Mouse (Mus musculus) erythroblast, embryonic 14.5 days (primary cell): ENCODE results near the gene Raly. TPM values are rescaled to one million over a fixed set of nuclear protein-coding genes. Genes with fewer than 3 reads are reported as not detected.

ENCODE experiments used
- H3K27me3 ChIP-seq: 2 replicates; pipeline ENCODE4 v1.6.1; 2012; ENCODE audit warnings: inconsistent platforms; ENCODE audit not compliant: control insufficient read depth
- H3K36me3 ChIP-seq: 2 replicates; pipeline ENCODE4 v1.6.1; 2012; ENCODE audit warnings: mild to moderate bottlenecking, inconsistent platforms; ENCODE audit not compliant: control insufficient read depth
- H3K4me1 ChIP-seq: 2 replicates; pipeline ENCODE4 v1.6.1; 2012; ENCODE audit warnings: inconsistent platforms; ENCODE audit not compliant: control insufficient read depth
- H3K4me3 ChIP-seq: replicated peaks from 2 replicates; pipeline ENCODE3; 2012; ENCODE audit warnings: moderate library complexity, mild to moderate bottlenecking, inconsistent platforms
- H3K9me3 ChIP-seq: 2 replicates; pipeline ENCODE4 v1.6.1; 2012; ENCODE audit warnings: low read length, inconsistent platforms, mixed read lengths; ENCODE audit not compliant: control insufficient read depth
- GATA1 ChIP-seq: IDR thresholded peaks from 2 replicates; pipeline ENCODE4 v1.6.1; 2012; ENCODE audit warnings: low read length, inconsistent platforms, mixed read lengths
- TAL1 ChIP-seq: IDR thresholded peaks from 3 replicates; pipeline ENCODE4 v1.6.1; 2012; ENCODE audit warnings: low read length, inconsistent platforms, mixed read lengths
- polyA plus RNA-seq: library from polyadenylated mRNA; stranded (reverse); fragments of >175 nt; gene quantifications from 2 replicates; pipeline ENCODE4 v1.2.3, GENCODE M21; 2012

The Raly gene
- 135 and 142 TPM in 2 replicates for polyA plus RNA-seq

- peak within 1 kb of the TSS; percentile 98 for H3K4me3 ChIP-seq
- H3K36me3 ChIP-seq, result peaks cover 39% of the 10 kb centered on the region
- TF ChIP-seq TAL1, result no peak
- no peak for TF ChIP-seq GATA1
- H3K27me3 ChIP-seq, result no peaks in the 10 kb centered on the region
- H3K9me3 ChIP-seq, result no peaks in the 10 kb centered on the region
- H3K4me1 ChIP-seq, result peaks cover 80% of the 10 kb centered on the region
Observed at GRCm38 (mm10) chr2:154790656-154791483, at the start of gene Raly, which contains the start of gene a. Gene Raly, plus strand, starts transcription at chr2:154791096. Gene a, plus strand, starts transcription at chr2:154791402.

- H3K9me3 ChIP-seq, result peaks cover 2% of the 10 kb centered on the region; the same call in 1 of the 2 replicates
- no peaks in the 10 kb centered on the region for H3K27me3 ChIP-seq
- H3K4me3 ChIP-seq, result no peak overlapping the region
- H3K36me3 ChIP-seq, result no peaks in the 10 kb centered on the region
- no peaks in the 10 kb centered on the region for H3K4me1 ChIP-seq
- TF ChIP-seq TAL1 (no peak), GATA1 (no peak)
Observed at GRCm38 (mm10) chr2:154742911-154743819, 47.7 kb upstream of the Raly start.

- Histone ChIP-seq H3K4me3 (no peak overlapping the region), H3K36me3 (no peaks in the 10 kb centered on the region), H3K9me3 (peaks cover 7% of the 10 kb centered on the region), H3K4me1 (no peaks in the 10 kb centered on the region), H3K27me3 (no peaks in the 10 kb centered on the region)
- TF ChIP-seq GATA1, result no peak
- no peak for TF ChIP-seq TAL1
Observed at GRCm38 (mm10) chr2:154743915-154744314, 47.0 kb upstream of the Raly start.

DNA sequence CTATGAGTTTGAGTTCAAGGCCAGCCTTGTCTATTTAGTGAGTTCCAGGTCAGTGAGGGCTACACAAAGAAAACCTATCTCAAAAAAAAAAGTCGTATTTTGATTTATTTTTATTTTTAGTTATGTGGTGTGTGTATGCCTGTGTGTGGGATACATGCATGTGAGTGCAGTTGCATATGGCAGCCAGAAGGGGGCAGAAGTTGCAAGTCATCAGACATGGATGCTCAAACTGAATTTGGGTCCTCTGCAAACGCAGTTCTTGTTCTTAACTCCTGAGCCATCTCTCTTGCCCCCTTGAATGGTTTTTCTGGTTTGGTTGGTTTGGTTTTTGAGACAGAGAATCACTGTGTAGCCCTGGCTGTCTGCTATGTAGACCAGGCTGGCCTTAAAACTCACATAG is 42.5 kb upstream of the Raly start:
- H3K4me3 ChIP-seq, result no peak overlapping the region
- no peaks in the 10 kb centered on the region for H3K36me3 ChIP-seq
- TF ChIP-seq TAL1, result no peak
- no peak for TF ChIP-seq GATA1
- peaks cover 7% of the 10 kb centered on the region for H3K9me3 ChIP-seq
- no peaks in the 10 kb centered on the region; the same call in 1 of the 2 replicates for H3K4me1 ChIP-seq
- H3K27me3 ChIP-seq, result no peaks in the 10 kb centered on the region

DNA sequence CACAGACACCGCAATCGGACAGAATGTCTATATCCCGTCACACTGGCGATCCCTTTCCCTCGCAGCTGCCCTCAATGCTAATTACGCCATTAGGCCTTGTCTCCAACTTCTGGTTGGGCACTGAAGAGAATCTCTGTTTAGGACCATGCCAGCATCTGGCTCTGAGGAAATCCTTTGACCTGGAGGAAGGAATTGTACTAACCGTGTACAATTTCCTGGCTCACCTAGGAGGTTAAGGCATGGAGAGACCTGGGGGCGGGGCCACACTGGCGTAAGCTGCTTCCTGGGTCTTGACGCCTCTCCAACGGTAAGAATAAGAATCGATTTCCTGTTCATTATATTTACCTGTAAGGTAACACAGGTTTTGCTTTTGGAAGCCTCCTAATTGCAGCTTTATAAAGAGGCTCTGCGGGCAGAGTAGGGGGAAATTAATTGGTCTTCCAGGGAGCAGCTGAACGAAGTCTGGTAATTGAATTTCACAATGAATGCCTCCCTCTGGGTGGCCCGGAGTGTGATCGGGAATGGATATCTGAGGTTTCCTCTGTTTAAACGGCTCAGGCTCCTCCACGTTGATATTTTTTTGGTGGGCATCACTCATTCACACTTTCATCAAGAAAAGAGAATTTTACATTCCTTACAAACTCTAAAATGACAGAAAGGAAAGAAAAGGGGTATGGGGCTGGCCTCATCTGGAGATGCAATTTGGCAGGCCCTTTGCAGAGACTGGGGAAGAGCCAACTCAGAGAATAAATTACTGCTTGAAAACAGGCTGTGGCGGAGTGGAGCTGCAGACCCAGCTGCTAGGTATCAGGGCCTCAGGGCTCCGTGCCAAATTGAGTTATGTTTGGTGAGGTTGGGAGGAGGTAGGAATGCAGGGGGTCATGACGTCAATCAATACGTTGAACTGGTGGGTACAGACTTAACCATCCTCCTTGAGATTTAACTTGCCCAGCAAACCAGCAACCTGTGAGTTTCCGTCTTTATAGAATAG is 41.6 kb upstream of the Raly start:
- H3K9me3 ChIP-seq, result peaks cover 7% of the 10 kb centered on the region
- H3K36me3 ChIP-seq, result no peaks in the 10 kb centered on the region
- H3K27me3 ChIP-seq, result no peaks in the 10 kb centered on the region
- H3K4me1 ChIP-seq, result no peaks in the 10 kb centered on the region; the same call in 1 of the 2 replicates
- TF ChIP-seq TAL1 (no peak), GATA1 (no peak)
- no peak overlapping the region for H3K4me3 ChIP-seq

DNA sequence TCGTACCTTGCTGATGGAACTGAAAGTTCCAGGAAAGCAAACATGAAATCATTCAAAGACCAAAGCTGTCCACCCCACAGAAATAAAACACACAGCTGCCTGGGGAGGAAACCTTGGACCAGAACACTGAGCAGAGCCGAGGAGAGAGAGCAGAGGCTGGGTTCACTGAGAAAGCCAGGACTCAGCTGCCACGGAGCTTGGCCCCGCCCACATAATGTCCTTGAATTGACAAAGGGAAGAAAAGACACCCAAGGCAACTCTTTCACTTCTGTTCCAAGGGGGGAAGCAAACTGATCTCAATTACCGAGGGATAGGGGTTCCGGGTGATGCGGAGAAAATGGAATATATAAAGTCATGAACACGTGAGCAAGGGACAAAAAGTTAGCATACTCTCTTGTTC is 39.0 kb upstream of the Raly start:
- H3K9me3 ChIP-seq, result peaks cover 7% of the 10 kb centered on the region
- H3K4me1 ChIP-seq, result peaks cover 2% of the 10 kb centered on the region; the same call in 1 of the 2 replicates
- no peaks in the 10 kb centered on the region for H3K27me3 ChIP-seq
- H3K36me3 ChIP-seq, result no peaks in the 10 kb centered on the region
- TF ChIP-seq GATA1, result no peak
- TF ChIP-seq TAL1, result no peak
- H3K4me3 ChIP-seq, result no peak overlapping the region

DNA sequence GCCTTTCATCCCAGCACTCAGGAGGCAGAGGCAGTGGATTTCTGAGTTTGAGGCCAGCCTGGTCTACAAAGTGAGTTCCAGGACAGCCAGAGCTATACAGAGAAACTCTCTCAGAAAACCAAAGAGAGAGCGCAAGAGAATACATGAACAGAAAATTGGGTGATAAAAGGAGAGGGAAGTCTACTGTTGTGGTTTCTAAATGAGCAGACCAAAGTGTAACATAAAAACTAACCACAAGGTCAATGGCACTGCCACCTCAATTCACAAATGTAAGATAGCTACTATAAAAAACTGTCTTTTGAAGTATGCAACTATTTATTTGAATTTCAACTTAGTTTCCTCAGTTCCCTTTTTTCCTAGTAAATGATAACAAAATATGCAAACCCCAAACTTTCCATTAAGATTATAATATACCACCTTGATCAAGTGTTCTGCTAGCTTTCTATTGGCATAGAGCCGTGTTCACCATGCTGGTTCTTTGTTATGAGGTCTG is 36.8 kb upstream of the Raly start:
- Histone ChIP-seq H3K9me3 (no peaks in the 10 kb centered on the region), H3K36me3 (no peaks in the 10 kb centered on the region), H3K27me3 (no peaks in the 10 kb centered on the region), H3K4me1 (peaks cover 2% of the 10 kb centered on the region; the same call in 1 of the 2 replicates), H3K4me3 (no peak overlapping the region)
- no peak for TF ChIP-seq TAL1
- TF ChIP-seq GATA1, result no peak

DNA sequence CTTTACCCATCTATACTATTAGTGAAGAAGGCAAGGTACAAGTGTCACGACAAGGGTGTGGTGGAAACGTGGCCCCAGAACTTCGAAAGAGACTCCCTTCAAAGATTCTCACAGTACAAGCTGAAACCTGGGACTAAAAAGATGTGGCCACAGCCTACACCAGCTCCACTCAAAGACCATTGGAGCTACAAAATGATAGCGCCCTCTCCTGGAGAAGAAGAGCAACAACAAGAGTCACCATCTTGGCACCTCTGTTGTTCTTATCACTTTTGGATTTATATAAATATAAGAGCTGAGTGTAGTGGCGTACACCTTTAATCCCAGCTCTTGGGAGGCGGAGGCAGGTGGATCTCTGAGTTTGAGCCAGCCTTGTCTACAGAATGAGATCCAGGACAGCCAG is 35.1 kb upstream of the Raly start:
- H3K4me1 ChIP-seq, result peaks cover 2% of the 10 kb centered on the region; the same call in 1 of the 2 replicates
- no peak overlapping the region for H3K4me3 ChIP-seq
- no peaks in the 10 kb centered on the region for H3K9me3 ChIP-seq
- no peaks in the 10 kb centered on the region for H3K36me3 ChIP-seq
- TF ChIP-seq GATA1 (no peak), TAL1 (no peak)
- no peaks in the 10 kb centered on the region for H3K27me3 ChIP-seq
